Mouse (Mus musculus) cerebellum, adult 11-12 months (tissue): ENCODE data around the gene Cks1b.

Experiments used
- DNase-seq: peaks from one replicate; pipeline ENCODE4 v3.0.0; 2022

Gene Cks1b

GRCm38 (mm10) chr3:89381233-89381632 is 37.0 kb downstream of the Cks1b start:
- no peak for DNase-seq

GRCm38 (mm10) chr3:89380711-89381110 is 37.5 kb downstream of the Cks1b start:
- DNase-seq: no peak

GRCm38 (mm10) chr3:89380291-89380690 is 37.9 kb downstream of the Cks1b start:
- DNase-seq: no peak

GRCm38 (mm10) chr3:89379388-89380131 is 38.6 kb downstream of the Cks1b start:
- DNase-seq: no peak

GRCm38 (mm10) chr3:89378394-89379067 is 39.7 kb downstream of the Cks1b start:
- DNase-seq: peak; percentile 65

- DNase-seq: no peak
Measured at GRCm38 (mm10) chr3:89377831-89378230, 40.4 kb downstream of the Cks1b start.

- no peak for DNase-seq
Measured at GRCm38 (mm10) chr3:89373581-89374231, 44.5 kb downstream of the Cks1b start.

GRCm38 (mm10) chr3:89367338-89367737 is 50.8 kb downstream of the Cks1b start:
- no peak for DNase-seq

- no peak for DNase-seq
Measured at GRCm38 (mm10) chr3:89365486-89366414, 52.4 kb downstream of the Cks1b start.
